Mouse (Mus musculus) frontal cortex, adult (tissue): ENCODE data around the gene Pofut2.
A peak's percentile ranks its signal among the peaks of the same experiment; 100 is the strongest.
"Not testable (repeated sequence)": the region's sequence is repeated elsewhere in the genome, so short reads cannot be mapped to it uniquely, and the experiment has no call there.

ENCODE experiments used
- ATAC-seq: cut with Nextera tagmentation; 2 replicates; pipeline ENCODE4 v1.9.2; 2017; ENCODE audit warnings: mild to moderate bottlenecking, moderate library complexity, mixed read lengths; ENCODE audit not compliant: low TSS enrichment

Gene Pofut2

DNA sequence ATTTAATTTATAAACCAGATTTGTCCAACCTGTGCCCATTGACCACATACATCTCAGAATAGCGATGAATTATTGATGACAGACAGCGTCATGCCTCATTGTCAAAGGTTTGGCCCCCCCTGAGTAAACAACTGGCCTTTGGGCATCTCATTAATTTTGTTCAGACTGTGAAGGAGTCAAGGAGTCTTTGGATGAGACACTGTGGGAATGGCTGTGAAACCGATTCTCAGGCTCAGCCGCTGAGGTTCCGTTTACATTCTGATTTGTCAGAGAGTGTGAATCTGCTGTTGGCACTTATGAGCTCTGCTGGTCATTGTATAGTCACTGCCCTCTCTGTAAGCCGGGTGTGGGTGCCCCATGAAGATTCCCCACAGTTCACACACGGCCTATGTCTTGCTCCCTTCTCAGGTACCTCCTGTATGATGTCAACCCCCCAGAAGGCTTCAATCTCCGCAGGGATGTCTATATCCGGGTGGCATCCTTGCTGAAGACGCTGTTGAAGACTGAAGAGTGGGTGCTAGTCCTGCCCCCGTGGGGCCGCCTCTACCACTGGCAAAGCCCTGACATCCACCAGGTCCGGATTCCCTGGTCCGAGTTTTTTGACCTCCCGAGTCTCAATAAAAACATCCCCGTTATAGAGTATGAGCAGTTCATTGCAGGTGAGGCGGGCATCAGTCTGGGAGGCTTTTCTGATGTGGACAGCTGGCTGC lies 1.3 kb downstream of the Pofut2 start:
- ATAC-seq: no peak

DNA sequence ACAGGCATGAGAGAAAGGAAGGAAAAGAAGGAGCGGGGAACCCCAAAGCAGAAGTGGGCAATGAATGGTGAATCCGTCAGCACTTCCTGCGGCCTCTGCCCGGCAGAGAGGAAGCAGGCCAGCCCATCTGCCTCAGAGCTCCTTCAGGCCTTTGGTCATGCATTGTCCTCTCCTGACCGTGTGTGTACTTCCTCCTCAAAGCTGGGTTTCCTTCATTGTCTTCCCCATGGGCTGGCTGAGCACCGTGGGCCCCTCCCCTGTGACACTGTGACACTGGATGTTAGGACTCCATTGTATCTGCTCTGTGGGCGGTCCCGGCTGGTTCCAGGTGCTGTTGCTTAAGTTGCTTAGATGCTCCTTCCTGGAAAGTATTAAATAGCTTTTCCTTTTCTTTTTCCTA lies 7.3 kb downstream of the Pofut2 start:
- no peak for ATAC-seq

DNA sequence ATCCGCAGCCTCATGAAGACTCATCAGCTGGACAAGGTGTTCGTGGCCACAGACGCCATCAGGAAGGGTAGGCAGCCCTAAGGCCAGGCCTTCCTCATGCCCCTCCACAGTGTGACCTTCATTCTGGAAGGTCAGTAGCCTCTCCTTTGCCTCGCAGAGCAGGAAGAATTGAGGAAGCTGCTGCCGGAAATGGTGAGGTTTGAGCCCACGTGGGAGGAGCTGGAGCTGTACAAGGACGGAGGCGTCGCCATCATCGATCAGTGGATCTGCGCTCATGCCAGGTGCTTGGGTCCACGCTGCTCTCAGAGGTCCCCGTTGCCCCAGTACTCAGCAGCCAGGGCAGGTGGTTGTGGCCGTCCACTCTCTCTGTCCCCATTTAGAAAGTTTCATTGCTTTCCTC lies 8.0 kb downstream of the Pofut2 start:
- ATAC-seq: no peak

DNA sequence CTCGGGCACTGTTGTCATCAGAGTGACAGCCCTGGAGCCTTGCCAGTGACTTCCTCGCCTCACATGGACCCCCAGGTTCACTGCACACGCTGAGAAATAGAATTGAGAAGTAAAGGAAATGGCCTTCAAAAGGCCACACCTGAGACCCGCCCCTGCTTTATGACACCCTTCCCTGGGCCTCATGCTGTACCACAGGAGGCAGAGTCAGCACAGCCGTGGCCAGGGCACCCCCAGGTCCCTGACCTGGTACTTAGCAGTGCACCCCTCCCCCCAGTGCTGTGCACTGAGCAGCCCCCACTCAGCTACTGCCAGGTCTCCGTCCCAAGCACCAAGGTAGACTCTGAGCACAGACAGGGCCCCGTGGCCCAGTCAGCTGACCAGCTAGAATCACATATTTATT lies 10.1 kb downstream of the Pofut2 start:
- no peak for ATAC-seq

DNA sequence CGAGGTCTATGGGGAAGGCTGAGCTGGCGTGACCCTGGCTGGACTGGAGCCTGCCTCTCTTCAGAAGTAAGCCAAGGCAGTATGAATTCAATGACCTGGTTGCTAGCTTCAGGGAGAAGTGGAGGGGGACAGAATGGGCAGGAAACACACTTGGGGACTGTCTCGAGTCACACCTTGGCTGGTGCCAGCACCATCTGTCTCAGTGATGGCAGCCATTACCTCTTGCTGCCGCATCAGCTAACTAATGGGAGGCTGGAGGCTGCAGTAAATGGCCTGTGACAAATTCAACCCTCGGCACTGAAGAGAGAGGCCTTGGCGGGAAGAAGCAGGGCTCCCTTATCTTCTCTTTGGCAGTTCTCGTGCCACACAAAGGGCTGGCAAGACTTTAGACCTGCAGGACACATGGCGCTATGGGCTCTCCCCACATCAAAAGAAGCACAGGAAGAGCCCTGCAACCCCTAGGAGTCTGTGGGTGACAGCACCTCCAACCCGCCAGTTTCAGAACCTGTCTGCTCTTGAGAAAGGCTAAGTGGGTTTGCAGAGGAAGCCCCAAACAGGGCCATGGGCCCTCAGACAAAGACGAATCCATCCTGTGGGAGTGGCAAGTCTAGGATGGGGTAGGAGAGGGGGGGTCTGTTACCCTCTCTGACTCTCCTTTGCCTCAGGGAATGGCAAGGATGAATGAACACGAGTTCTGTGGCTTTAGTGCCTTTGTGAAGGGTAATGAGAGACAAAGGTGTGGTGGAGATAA lies 14.1 kb downstream of the Pofut2 start:
- ATAC-seq: no peak

DNA sequence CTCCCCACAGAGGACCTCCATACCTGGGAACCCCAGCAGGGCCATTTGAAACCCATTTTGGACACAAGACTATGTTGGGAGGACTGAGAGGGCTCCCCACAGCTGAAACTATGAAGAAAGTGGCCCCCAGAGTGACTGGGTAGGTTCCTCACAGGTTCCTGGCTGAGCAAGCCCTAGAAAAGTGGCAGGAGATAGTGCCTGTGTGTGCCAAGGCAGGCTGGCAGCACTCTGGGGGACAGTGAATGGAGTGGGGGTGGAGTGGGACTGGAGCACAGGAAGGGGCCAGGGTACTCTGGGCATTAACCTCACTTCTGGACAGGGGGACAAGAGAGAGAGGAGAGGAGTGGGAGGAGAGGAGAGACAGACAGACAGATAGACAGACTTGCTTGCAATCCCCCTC lies 14.8 kb downstream of the Pofut2 start:
- no peak for ATAC-seq

DNA sequence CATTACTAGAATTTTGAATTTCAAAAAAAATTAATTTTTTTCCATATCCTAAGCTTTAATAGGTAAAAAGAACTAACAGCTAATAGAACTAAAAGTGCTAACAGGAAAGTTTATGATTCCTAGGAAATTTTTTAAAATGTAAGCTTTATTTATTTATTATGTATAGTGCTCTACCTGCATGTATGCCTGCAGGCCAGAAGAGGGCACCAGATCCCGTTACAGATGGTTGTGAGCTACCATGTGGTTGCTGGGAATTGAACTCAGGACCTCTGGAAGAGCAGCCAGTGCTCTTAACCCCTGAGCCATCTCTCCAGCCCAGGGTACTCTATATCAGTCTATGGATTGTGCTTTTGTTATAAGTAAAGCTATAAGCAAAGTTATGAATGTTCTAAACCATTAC lies 23.1 kb downstream of the Pofut2 start:
- not testable (repeated sequence) for ATAC-seq

DNA sequence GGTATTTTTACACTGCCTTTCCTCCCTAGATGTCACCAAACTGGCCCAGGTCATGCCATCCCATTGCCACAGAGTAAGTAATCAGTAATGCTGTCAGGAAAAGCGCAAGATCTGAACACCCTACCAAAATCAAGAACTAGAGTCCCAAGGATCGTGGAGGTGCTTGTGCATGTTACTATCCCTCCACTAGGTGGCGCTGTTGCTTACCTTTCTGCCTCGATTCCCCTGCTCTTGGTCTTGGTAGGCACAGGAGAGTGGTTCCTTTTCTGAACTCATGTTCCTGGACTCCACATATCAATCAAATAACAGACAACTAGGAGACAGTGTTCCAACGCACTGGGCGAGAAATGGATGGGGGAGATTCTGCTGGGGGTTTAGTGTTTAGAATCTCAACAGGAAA lies 23.8 kb downstream of the Pofut2 start:
- peak; percentile 85 for ATAC-seq

DNA sequence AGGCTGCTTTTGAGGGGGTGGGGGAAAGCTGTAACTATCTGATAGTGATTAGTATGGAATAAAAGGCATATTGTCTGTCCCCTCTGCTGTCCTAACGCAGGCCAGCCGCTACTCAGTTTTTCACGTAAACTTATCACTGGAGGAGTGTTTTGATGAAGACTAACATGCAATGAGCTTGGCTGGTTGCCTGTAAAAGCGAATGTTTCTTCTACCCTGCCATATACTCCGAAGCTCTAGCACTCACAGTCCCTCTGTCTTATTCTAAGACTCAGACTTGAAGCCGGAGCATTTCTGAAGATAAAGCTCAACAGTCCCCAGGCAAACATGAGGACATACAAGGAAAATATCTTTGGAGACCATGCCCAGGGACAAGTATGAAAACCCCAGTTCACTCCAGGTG lies 25.8 kb downstream of the Pofut2 start:
- no peak for ATAC-seq

DNA sequence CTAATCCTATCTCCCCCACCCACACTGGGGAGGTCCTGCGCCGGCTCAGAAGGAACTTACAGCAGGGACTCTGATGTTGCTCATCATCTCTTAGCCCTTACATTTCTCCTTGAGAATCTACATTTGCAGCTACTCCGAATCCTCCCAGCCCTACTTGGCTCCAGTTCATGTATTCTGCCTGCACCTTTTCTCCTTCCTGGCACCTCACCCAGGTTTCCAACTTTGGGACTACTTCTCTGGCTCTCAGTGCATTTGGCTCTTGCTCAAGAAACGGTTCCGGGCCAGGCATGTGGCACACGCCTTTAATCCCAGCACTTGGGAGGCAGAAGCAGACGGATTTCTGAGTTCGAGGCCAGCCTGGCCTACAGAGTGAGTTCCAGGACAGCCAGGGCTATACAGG lies 28.6 kb downstream of the Pofut2 start:
- ATAC-seq: no peak; the same call in 1 of the 2 replicates

DNA sequence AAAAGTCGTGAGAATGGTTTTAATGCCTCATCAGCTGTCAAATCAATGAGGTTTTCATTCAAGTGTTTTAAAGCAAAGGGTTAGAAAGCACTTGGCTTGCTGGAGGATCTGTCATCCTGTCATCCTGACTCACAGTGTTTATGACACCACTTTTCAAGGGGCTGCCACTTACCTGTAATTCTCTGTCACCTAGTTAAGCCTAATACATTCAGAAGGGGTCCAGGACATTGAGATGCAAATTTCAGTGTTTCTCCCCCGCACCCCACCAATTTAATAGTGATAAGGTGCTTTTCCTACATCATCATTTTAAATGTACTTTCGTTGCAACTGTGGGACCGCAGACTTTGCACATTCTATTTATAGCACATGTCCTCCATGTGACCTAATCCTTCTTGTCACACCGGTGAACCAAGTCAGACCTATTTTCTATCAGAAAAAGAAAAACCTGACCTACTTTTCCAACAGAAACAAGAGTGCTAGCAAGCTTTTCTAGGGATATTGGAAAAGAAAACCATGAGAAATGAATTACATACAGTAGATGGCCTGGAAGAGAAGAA lies 29.7 kb downstream of the Pofut2 start:
- no peak for ATAC-seq

DNA sequence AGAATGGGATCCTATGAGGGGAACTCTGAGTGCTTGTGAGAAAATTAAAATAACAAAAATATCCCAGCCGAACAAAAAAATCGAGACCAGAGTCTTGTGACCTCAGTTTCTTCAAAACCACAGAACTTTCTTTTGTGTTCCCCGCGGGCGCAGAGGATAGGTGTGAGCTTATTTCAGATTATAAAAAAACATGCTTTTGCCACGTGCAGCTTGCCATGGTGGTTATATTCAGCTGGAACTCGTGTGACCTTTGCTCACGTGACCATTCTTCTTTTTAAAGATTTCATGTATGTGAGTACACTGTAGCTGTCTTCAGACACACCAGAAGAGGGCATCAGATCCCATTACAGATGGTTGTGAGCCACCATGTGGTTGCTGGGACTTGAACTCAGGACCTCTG lies 30.5 kb downstream of the Pofut2 start:
- ATAC-seq: no peak

DNA sequence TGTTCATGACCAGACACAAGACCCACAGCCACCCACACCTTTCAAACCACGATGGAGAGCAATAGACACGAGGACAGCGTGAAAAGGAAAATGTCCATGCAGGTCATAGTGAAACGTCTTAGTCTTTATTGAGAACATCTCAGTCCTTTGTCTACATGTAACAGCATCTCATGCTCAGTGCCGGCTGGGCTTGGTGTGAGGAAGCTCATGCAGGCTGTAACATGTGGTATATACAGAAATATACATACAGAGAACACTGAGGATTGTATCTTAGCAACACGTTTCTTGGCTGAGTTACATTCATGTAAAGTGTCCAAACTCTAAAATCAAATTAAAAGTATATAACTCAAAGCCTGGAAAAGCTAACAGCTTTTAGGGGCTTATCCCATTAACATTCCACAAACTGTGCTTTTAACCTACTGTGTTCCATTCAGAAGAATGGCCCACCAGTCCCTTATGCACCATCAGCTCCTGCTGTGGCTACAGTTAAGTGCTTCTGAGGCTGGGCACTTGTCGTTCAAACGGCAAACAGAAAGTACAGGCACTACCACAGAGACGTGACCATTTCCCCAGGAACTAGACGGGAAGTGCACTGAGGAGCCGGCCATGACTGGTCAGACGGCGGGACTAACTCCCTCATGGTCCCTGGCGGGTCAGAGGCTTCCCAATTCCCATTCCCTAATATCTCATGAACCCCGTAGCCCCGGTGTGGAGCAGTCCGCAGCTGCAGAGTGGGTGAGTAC lies 31.8 kb downstream of the Pofut2 start:
- peak; percentile 61; the same call in 1 of the 2 replicates for ATAC-seq

DNA sequence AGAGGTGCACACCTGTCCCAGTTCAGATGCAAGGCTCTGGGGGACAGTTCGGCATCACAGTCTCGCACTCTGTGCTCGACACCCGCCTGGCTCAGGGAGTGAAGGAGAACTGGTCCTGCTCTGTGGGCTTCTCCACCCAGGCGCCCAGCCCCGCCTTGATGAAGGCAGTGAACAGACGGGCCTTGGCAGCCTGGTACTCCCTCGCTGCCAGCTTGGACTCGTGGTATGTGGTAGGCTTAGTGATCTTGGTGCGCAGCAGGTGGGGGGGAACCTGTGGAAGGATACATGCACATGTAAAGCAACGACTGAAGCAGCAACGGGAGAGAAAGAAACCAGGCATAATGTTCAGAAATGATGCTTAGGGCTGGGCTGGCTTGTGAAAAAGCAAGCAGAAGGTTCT lies 35.7 kb downstream of the Pofut2 start:
- ATAC-seq: peak; percentile 28; the same call in 1 of the 2 replicates

DNA sequence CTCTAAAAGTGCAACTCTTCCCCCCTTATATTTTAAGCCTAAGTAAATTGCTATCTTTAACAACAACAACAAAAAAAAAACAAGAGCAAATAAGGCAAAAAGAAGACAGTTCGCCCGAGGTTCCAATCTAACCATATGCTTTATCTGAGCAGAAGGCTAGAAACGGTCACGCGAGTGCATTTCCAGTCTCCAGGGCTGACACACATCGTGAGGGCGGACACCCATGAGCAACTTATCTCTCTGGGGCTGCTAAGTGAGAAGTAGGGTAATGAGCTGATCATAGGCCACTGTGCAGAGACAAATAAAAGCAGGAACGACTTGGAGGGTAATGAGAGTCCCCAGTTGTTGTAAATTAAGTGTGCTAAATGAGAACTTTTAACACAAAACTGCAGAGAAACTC lies 39.6 kb downstream of the Pofut2 start:
- ATAC-seq: no peak

DNA sequence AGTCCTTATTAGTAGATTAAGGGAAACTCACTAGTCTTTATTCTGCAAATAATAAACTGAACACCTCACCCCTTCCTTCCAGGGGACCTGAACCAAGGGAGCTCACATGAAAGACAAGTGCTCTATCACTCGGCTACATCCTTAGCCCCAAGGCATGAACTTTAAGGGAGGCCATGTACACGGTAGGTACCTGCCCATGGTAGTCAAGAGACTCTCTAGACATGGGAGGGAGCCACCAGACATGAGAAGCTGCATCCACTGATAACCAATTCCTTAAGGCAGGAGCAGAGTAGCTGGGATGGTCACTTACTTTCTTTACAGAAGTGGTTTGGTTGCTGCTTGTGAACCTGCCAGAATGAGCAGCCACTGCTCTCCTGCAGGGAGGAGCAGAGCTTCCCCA lies 40.2 kb downstream of the Pofut2 start:
- ATAC-seq: no peak

DNA sequence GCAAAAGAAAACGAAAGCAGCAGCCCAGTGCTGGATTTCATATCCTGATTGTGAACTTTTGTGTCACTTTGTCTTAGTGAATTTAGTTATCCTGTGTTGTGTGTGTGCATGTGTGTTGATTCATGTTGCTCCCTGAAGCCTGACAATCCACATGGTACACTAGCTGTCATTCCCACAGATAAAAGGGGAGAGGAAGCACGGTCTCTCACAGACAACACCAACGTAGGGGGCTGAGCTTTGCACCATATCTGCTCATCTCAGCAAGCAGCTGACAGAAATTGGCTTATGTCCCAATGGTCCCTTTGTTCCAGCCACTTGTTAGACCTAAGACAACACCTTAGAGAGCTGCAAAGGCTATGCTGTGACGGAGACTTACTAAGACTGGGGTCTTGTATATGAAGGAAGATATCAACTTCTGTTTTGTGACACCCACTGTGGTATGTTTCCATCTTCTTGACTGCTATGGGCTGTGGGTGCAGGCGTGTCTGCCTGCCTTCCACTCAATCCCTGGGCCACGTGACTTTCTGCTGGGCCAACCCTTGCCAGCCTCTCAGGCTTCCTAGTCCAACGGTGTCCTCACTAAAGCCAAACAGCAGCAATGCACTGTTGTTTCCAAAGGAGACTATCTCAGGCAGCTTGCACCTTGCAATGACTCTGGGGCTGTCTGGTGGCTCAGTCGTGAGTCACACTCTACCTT lies 41.4 kb downstream of the Pofut2 start:
- ATAC-seq: no peak

DNA sequence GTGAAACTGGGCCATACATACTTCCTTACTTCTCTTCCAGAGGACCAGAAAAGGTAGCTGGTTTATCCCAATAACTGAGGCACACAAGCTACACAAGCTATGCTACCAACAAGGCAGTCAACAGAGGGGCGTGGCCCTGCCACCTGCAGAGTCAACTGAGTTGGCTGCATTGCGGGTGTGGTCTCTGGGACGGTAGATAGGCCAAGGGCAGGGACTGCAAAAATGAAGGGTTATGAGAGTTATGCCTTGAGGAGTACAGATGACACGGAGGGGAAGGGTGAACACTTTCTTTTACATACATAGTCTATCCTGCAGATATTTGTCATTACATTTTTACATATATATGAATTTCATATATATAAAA lies 41.9 kb downstream of the Pofut2 start:
- ATAC-seq: no peak

DNA sequence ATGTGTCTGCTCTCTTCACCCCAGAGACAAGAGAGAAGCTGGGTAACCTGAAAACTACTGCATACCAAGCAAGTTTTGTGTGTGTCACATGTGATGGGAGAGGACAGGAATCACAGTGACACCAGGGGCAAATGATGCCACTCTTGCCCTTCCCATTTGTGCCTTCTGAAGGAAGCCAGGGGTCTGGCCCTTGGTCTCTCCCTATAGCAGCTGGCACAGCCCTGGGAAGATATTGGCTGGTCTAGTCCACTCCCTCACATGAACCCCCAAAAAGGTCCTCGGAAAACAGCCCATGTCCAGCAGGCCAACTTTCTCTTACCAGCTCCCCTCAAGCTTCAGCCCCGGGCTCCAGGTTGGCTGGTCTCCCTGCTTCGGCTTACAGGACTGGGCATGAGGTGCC lies 45.3 kb downstream of the Pofut2 start:
- ATAC-seq: no peak

DNA sequence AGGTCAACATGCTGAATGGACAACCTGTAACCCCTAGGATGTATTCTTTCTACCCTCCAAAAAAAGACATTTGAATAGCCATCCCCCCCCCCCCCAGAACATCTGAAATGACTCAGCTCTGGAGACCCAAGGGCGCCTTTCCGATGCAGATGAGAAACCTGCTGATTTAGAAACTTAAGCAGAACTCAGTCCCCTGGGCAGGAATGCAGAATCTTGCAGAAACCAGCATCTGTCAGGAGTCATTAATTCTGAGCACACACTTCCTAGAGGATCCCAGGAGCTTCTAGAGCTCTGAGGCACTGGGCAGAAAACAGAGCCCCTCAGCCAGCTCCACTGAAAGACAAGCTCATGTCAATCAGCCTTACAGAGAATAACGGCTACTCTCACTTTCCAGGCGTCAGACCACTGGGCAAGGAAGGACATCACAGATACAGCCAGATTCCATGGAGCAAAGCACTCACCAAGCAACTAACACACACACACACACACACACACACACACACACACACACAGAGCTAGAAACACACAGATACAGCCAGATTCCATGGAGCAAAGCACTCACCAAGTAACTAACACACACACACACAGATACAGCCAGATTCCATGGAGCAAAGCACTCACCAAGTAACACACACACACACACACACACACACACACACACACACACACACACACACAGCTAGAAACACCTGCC lies 46.0 kb downstream of the Pofut2 start:
- ATAC-seq: no peak

DNA sequence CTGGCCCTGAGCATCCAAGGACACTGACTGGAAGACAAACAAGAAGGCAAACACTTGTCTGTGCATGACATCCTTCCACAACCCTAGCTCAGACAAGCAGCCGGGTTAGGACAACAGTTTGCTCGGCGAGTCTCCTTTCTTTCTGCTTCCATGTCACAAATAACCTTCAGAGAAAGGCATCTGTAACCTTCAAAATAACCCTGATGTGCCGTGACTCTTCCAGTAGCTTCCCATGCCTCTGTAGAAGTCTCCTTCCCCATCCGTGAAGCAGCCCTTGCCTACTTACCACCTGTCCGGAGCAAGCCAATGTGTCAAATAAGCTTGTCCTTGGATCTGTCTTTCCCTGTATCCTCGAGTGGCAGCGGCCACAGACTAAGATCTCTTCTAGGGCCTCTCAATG lies 46.7 kb downstream of the Pofut2 start:
- ATAC-seq: no peak
